Mouse (Mus musculus): ENCODE data around the gene Atp6v0c. TPM values are rescaled to one million over a fixed set of nuclear protein-coding genes. Genes with fewer than 3 reads are reported as not detected.
A peak's percentile ranks its signal among the peaks of the same experiment; 100 is the strongest.

Atp6v0c gene
- polyA plus RNA-seq, 1 experiment from 2014 or later, result 445 TPM

GRCm38 (mm10) chr17:24193769-24194168 is 24.3 kb upstream of the Atp6v0c start:
- H3K9me3 ChIP-seq (ENCODE audit: low read length), result no peaks in the 10 kb centered on the region
- H3K9ac ChIP-seq (replicated peaks), result no peak overlapping the region
- 75% methylated on average over 5 of the region's 5 CpGs for WGBS (ENCODE audit: insufficient replicate concordance)
- DNase-seq (no peak), ATAC-seq (0 out of 2 replicates have a peak, but pooled peaks have one; percentile 48)
- H3K4me1 ChIP-seq (ENCODE audit: insufficient read depth), result peaks cover 56% of the 10 kb centered on the region
- H3K27ac ChIP-seq (ENCODE audit: low read depth), result peak overlapping the region; percentile 53; the same call in 1 of the 2 replicates
- no peaks in the 10 kb centered on the region for H3K27me3 ChIP-seq (ENCODE audit: insufficient read depth, low read length)
- TF ChIP-seq CTCF (IDR thresholded peaks at IDR 0.05; ENCODE audit: low read depth) (no peak), EP300 (IDR thresholded peaks at IDR 0.05; ENCODE audit: low read depth) (no peak)
- no peak overlapping the region for H3K4me3 ChIP-seq (ENCODE audit: low read depth, low read length)
- peaks cover 24% of the 10 kb centered on the region for H3K36me3 ChIP-seq (replicated peaks; ENCODE audit: insufficient read depth, low read length)
- H3K4me2 ChIP-seq (ENCODE audit: low read depth, low read length), result 0 out of 2 replicates have a peak overlapping the region, but pooled peaks have one; percentile 0

GRCm38 (mm10) chr17:24193268-24193667 is 23.8 kb upstream of the Atp6v0c start:
- Histone ChIP-seq H3K4me1 (ENCODE audit: insufficient read depth) (peaks cover 53% of the 10 kb centered on the region), H3K4me3 (ENCODE audit: low read depth, low read length) (no peak overlapping the region), H3K9ac (replicated peaks) (no peak overlapping the region), H3K27me3 (ENCODE audit: insufficient read depth, low read length) (no peaks in the 10 kb centered on the region), H3K36me3 (replicated peaks; ENCODE audit: insufficient read depth, low read length) (peaks cover 24% of the 10 kb centered on the region), H3K27ac (ENCODE audit: low read depth) (peak overlapping the region; percentile 53), H3K4me2 (ENCODE audit: low read depth, low read length) (0 out of 2 replicates have a peak overlapping the region, but pooled peaks have one; percentile 0), H3K9me3 (ENCODE audit: low read length) (no peaks in the 10 kb centered on the region)
- DNase-seq, result no peak
- no peak for TF ChIP-seq CTCF (IDR thresholded peaks at IDR 0.05; ENCODE audit: low read depth)
- no peak for TF ChIP-seq EP300 (IDR thresholded peaks at IDR 0.05; ENCODE audit: low read depth)
- 78% methylated on average over 8 of the region's 8 CpGs for WGBS (ENCODE audit: insufficient replicate concordance)
- ATAC-seq, result no peak

GRCm38 (mm10) chr17:24192848-24193247 is 23.3 kb upstream of the Atp6v0c start:
- Histone ChIP-seq H3K27ac (ENCODE audit: low read depth) (peak overlapping the region; percentile 53), H3K27me3 (ENCODE audit: insufficient read depth, low read length) (no peaks in the 10 kb centered on the region), H3K4me3 (ENCODE audit: low read depth, low read length) (no peak overlapping the region), H3K36me3 (replicated peaks; ENCODE audit: insufficient read depth, low read length) (peaks cover 25% of the 10 kb centered on the region), H3K4me1 (ENCODE audit: insufficient read depth) (peaks cover 49% of the 10 kb centered on the region), H3K4me2 (ENCODE audit: low read depth, low read length) (no peak overlapping the region), H3K9ac (replicated peaks) (no peak overlapping the region), H3K9me3 (ENCODE audit: low read length) (no peaks in the 10 kb centered on the region)
- no peak for TF ChIP-seq EP300 (IDR thresholded peaks at IDR 0.05; ENCODE audit: low read depth)
- no peak for TF ChIP-seq CTCF (IDR thresholded peaks at IDR 0.05; ENCODE audit: low read depth)
- ATAC-seq, result no peak
- no peak for DNase-seq
- 45% methylated on average over 8 of the region's 8 CpGs for WGBS (ENCODE audit: insufficient replicate concordance)

GRCm38 (mm10) chr17:24191481-24191880 is 22.0 kb upstream of the Atp6v0c start:
- Histone ChIP-seq H3K4me2 (ENCODE audit: low read depth, low read length) (no peak overlapping the region), H3K9me3 (ENCODE audit: low read length) (no peaks in the 10 kb centered on the region), H3K27me3 (ENCODE audit: insufficient read depth, low read length) (no peaks in the 10 kb centered on the region), H3K4me3 (ENCODE audit: low read depth, low read length) (no peak overlapping the region), H3K27ac (ENCODE audit: low read depth) (peak overlapping the region; percentile 44; the same call in 1 of the 2 replicates), H3K4me1 (ENCODE audit: insufficient read depth) (peaks cover 35% of the 10 kb centered on the region), H3K9ac (replicated peaks) (no peak overlapping the region), H3K36me3 (replicated peaks; ENCODE audit: insufficient read depth, low read length) (peaks cover 20% of the 10 kb centered on the region)
- DNase-seq (no peak), ATAC-seq (no peak)
- 72% methylated on average over 4 of the region's 4 CpGs for WGBS (ENCODE audit: insufficient replicate concordance)
- TF ChIP-seq CTCF (IDR thresholded peaks at IDR 0.05; ENCODE audit: low read depth) (no peak), EP300 (IDR thresholded peaks at IDR 0.05; ENCODE audit: low read depth) (no peak)

- H3K4me1 ChIP-seq (ENCODE audit: insufficient read depth), result peaks cover 35% of the 10 kb centered on the region
- 0 out of 2 replicates have a peak overlapping the region, but pooled peaks have one; percentile 44 for H3K27ac ChIP-seq (ENCODE audit: low read depth)
- H3K9me3 ChIP-seq (ENCODE audit: low read length), result no peaks in the 10 kb centered on the region
- H3K4me2 ChIP-seq (ENCODE audit: low read depth, low read length), result no peak overlapping the region
- ATAC-seq (no peak), DNase-seq (no peak)
- no peak overlapping the region for H3K9ac ChIP-seq (replicated peaks)
- H3K27me3 ChIP-seq (ENCODE audit: insufficient read depth, low read length), result no peaks in the 10 kb centered on the region
- TF ChIP-seq EP300 (IDR thresholded peaks at IDR 0.05; ENCODE audit: low read depth) (no peak), CTCF (IDR thresholded peaks at IDR 0.05; ENCODE audit: low read depth) (no peak)
- H3K36me3 ChIP-seq (replicated peaks; ENCODE audit: insufficient read depth, low read length), result peaks cover 22% of the 10 kb centered on the region
- H3K4me3 ChIP-seq (ENCODE audit: low read depth, low read length), result no peak overlapping the region
- 74% methylated on average over 2 of the region's 2 CpGs for WGBS (ENCODE audit: insufficient replicate concordance)
Observed at GRCm38 (mm10) chr17:24190934-24191333, 21.4 kb upstream of the Atp6v0c start.

- 0 out of 2 replicates have a peak, but pooled peaks cover 2% of the 10 kb centered on the region for H3K36me3 ChIP-seq (replicated peaks; ENCODE audit: insufficient read depth, low read length)
- no peak overlapping the region for H3K27ac ChIP-seq (ENCODE audit: low read depth)
- no peaks in the 10 kb centered on the region for H3K27me3 ChIP-seq (ENCODE audit: insufficient read depth, low read length)
- H3K4me2 ChIP-seq (ENCODE audit: low read depth, low read length), result no peak overlapping the region
- H3K4me1 ChIP-seq (ENCODE audit: insufficient read depth), result peaks cover 11% of the 10 kb centered on the region
- DNase-seq (no peak), ATAC-seq (no peak)
- 76% methylated on average over 3 of the region's 3 CpGs for WGBS (ENCODE audit: insufficient replicate concordance)
- no peak overlapping the region for H3K9ac ChIP-seq (replicated peaks)
- no peak overlapping the region for H3K4me3 ChIP-seq (ENCODE audit: low read depth, low read length)
- no peaks in the 10 kb centered on the region for H3K9me3 ChIP-seq (ENCODE audit: low read length)
- TF ChIP-seq EP300 (IDR thresholded peaks at IDR 0.05; ENCODE audit: low read depth) (no peak), CTCF (IDR thresholded peaks at IDR 0.05; ENCODE audit: low read depth) (no peak)
Observed at GRCm38 (mm10) chr17:24174259-24174658, 4.8 kb upstream of the Atp6v0c start.
